Mouse (Mus musculus) left cerebral cortex, adult 9 months (tissue): ENCODE results near the gene Pdcd4.

Experiments used
- DNase-seq, 2 experiments: peaks; one replicate each; pipeline ENCODE4 v3.0.0; 2022; ENCODE audit warnings: low spot score in 2 of 2

Gene Pdcd4

GRCm38 (mm10) chr19:53871502-53871901 is 20.5 kb upstream of the Pdcd4 start:
- no peak for DNase-seq

- DNase-seq, result no peak
Measured at GRCm38 (mm10) chr19:53872994-53873713, 18.9 kb upstream of the Pdcd4 start.

- DNase-seq, result no peak
Measured at GRCm38 (mm10) chr19:53875246-53875645, 16.8 kb upstream of the Pdcd4 start.

GRCm38 (mm10) chr19:53877779-53878178 is 14.3 kb upstream of the Pdcd4 start:
- DNase-seq, result no peak

- no peak for DNase-seq
Measured at GRCm38 (mm10) chr19:53880460-53880859, 11.6 kb upstream of the Pdcd4 start.

- no peak for DNase-seq
Measured at GRCm38 (mm10) chr19:53881786-53882185, 10.2 kb upstream of the Pdcd4 start.

- no peak for DNase-seq
Measured at GRCm38 (mm10) chr19:53885450-53885849, 6.6 kb upstream of the Pdcd4 start.

GRCm38 (mm10) chr19:53886576-53887370 is 5.3 kb upstream of the Pdcd4 start:
- DNase-seq, result no peak

GRCm38 (mm10) chr19:53887822-53888221 is 4.2 kb upstream of the Pdcd4 start:
- DNase-seq, result no peak

GRCm38 (mm10) chr19:53888331-53888730 is 3.7 kb upstream of the Pdcd4 start:
- DNase-seq, result no peak

GRCm38 (mm10) chr19:53889555-53889954 is 2.5 kb upstream of the Pdcd4 start:
- DNase-seq, result no peak

- DNase-seq, result no peak
Measured at GRCm38 (mm10) chr19:53890274-53890673, 1.8 kb upstream of the Pdcd4 start.

- DNase-seq, result no peak
Measured at GRCm38 (mm10) chr19:53890781-53891251, 1.2 kb upstream of the Pdcd4 start.

GRCm38 (mm10) chr19:53891569-53891968 is 462 bp upstream of the Pdcd4 start:
- no peak for DNase-seq

- peak in 1 of 2 experiments; percentile 37 for DNase-seq
Measured at GRCm38 (mm10) chr19:53892838-53893359, 868 bp downstream of the Pdcd4 start.

GRCm38 (mm10) chr19:53893711-53894171 is 1.7 kb downstream of the Pdcd4 start:
- DNase-seq, result no peak

GRCm38 (mm10) chr19:53894538-53895121 is 2.6 kb downstream of the Pdcd4 start:
- no peak for DNase-seq

- no peak for DNase-seq
Measured at GRCm38 (mm10) chr19:53898046-53898445, 6.0 kb downstream of the Pdcd4 start.

GRCm38 (mm10) chr19:53898498-53898897 is 6.5 kb downstream of the Pdcd4 start:
- DNase-seq, result no peak

- no peak for DNase-seq
Measured at GRCm38 (mm10) chr19:53898970-53899900, 7.2 kb downstream of the Pdcd4 start.
